Mouse (Mus musculus): ENCODE results near the gene Opn3.

- TF ChIP-seq CTCF (IDR thresholded peaks at IDR 0.05; ENCODE audit: insufficient read depth, low read length) (no peak), POLR2A (IDR thresholded peaks at IDR 0.05; ENCODE audit: borderline replicate concordance, extremely low read depth, low read depth, low read length) (peak; percentile 90; the same call in 1 of the 2 replicates)
Measured at GRCm38 (mm10) chr1:175625257-175625879, 67.2 kb downstream of the Opn3 start, which contains the start of gene Fh1.

Data from lung, adult 2 months (tissue).